Mouse (Mus musculus): ENCODE measurements around the gene Mks1.

GRCm38 (mm10) chr11:87875436-87875835, 22.4 kb downstream of the Mks1 start, which contains the start of gene Epx:
- TF ChIP-seq EP300 (IDR thresholded peaks at IDR 0.05; ENCODE audit: low read depth) = no peak
- no peak for TF ChIP-seq CTCF (IDR thresholded peaks at IDR 0.05; ENCODE audit: low read depth)
